Mouse (Mus musculus): ENCODE data around the gene Slc26a11. TPM values are rescaled to one million over a fixed set of nuclear protein-coding genes. Genes with fewer than 3 reads are reported as not detected.

Gene Slc26a11
- polyA plus RNA-seq (2015; fragmentation: Nextera tagmentation; extraction: Ambion mirVana): 9.9 and 10.5 TPM in 2 replicates

GRCm38 (mm10) chr11:119355443-119356385 is at the start of gene Slc26a11, which contains the start of gene Sgsh:
Gene Slc26a11 (plus strand): TSS chr11:119355557.
Gene Sgsh (minus strand): TSS chr11:119355536.
- 2% methylated on average over 40 of the region's 40 CpGs for WGBS
- Histone ChIP-seq H3K9ac (ENCODE audit: low read length) (peak within 1 kb of the TSS; percentile 71), H3K27ac (ENCODE audit: low read length) (peak within 1 kb of the TSS; percentile 75), H3K4me2 (ENCODE audit: low read depth, low read length) (peak within 1 kb of the TSS; percentile 79), H3K27me3 (ENCODE audit: control insufficient read depth, insufficient read depth, low read length) (no peaks in the 10 kb centered on the region), H3K4me1 (ENCODE audit: control insufficient read depth, insufficient read depth, low read length) (peaks cover 13% of the 10 kb centered on the region), H3K4me3 (replicated peaks; ENCODE audit: low read length) (peak within 1 kb of the TSS; percentile 79), H3K36me3 (ENCODE audit: control insufficient read depth, insufficient read depth, low read length) (peaks cover 3% of the 10 kb centered on the region; the same call in 1 of the 2 replicates), H3K9me3 (replicated peaks; ENCODE audit: control insufficient read depth, low read length) (no peaks in the 10 kb centered on the region)
- ATAC-seq (ENCODE audit: insufficient read depth, low FRiP score): peak; percentile 94

GRCm38 (mm10) chr11:119306762-119307657 is 48.3 kb upstream of the Slc26a11 start:
- Histone ChIP-seq H3K9me3 (replicated peaks; ENCODE audit: control insufficient read depth, low read length) (no peaks in the 10 kb centered on the region), H3K27ac (ENCODE audit: low read length) (peak overlapping the region; percentile 48), H3K4me3 (replicated peaks; ENCODE audit: low read length) (no peak overlapping the region), H3K4me2 (ENCODE audit: low read depth, low read length) (no peak overlapping the region), H3K4me1 (ENCODE audit: control insufficient read depth, insufficient read depth, low read length) (no peaks in the 10 kb centered on the region), H3K27me3 (ENCODE audit: control insufficient read depth, insufficient read depth, low read length) (no peaks in the 10 kb centered on the region), H3K36me3 (ENCODE audit: control insufficient read depth, insufficient read depth, low read length) (no peaks in the 10 kb centered on the region), H3K9ac (ENCODE audit: low read length) (no peak overlapping the region; the same call in 1 of the 2 replicates)
- no peak for ATAC-seq (ENCODE audit: insufficient read depth, low FRiP score)
- WGBS: 49% methylated on average over 13 of the region's 13 CpGs

GRCm38 (mm10) chr11:119307658-119307867 is 47.8 kb upstream of the Slc26a11 start, which contains the start of gene Card14:
Gene Card14 (plus strand): TSS chr11:119307768.
- Histone ChIP-seq H3K36me3 (ENCODE audit: control insufficient read depth, insufficient read depth, low read length) (no peaks in the 10 kb centered on the region), H3K4me2 (ENCODE audit: low read depth, low read length) (no peak within 1 kb of the TSS), H3K4me3 (replicated peaks; ENCODE audit: low read length) (peak within 1 kb of the TSS; percentile 10; the same call in 1 of the 2 replicates), H3K27me3 (ENCODE audit: control insufficient read depth, insufficient read depth, low read length) (no peaks in the 10 kb centered on the region), H3K9ac (ENCODE audit: low read length) (no peak within 1 kb of the TSS; the same call in 1 of the 2 replicates), H3K9me3 (replicated peaks; ENCODE audit: control insufficient read depth, low read length) (no peaks in the 10 kb centered on the region), H3K4me1 (ENCODE audit: control insufficient read depth, insufficient read depth, low read length) (no peaks in the 10 kb centered on the region), H3K27ac (ENCODE audit: low read length) (peak within 1 kb of the TSS; percentile 48)
- ATAC-seq (ENCODE audit: insufficient read depth, low FRiP score): no peak; the same call in 1 of the 2 replicates
- WGBS: 41% methylated on average over 1 of the region's 1 CpGs

- H3K27ac ChIP-seq (ENCODE audit: low read length): no peak overlapping the region
- H3K4me3 ChIP-seq (replicated peaks; ENCODE audit: low read length): peak overlapping the region; percentile 10; the same call in 1 of the 2 replicates
- H3K27me3 ChIP-seq (ENCODE audit: control insufficient read depth, insufficient read depth, low read length): no peaks in the 10 kb centered on the region
- H3K4me1 ChIP-seq (ENCODE audit: control insufficient read depth, insufficient read depth, low read length): no peaks in the 10 kb centered on the region
- no peaks in the 10 kb centered on the region for H3K36me3 ChIP-seq (ENCODE audit: control insufficient read depth, insufficient read depth, low read length)
- WGBS: 21% methylated on average over 11 of the region's 11 CpGs
- no peaks in the 10 kb centered on the region for H3K9me3 ChIP-seq (replicated peaks; ENCODE audit: control insufficient read depth, low read length)
- no peak overlapping the region for H3K4me2 ChIP-seq (ENCODE audit: low read depth, low read length)
- no peak overlapping the region; the same call in 1 of the 2 replicates for H3K9ac ChIP-seq (ENCODE audit: low read length)
- ATAC-seq (ENCODE audit: insufficient read depth, low FRiP score): no peak
These were observed 47.4 kb upstream of the Slc26a11 start for GRCm38 (mm10) chr11:119307916-119308315.

- H3K4me3 ChIP-seq (replicated peaks; ENCODE audit: low read length): no peak overlapping the region
- no peak for ATAC-seq (ENCODE audit: insufficient read depth, low FRiP score)
- H3K9ac ChIP-seq (ENCODE audit: low read length): no peak overlapping the region
- H3K27ac ChIP-seq (ENCODE audit: low read length): no peak overlapping the region
- no peaks in the 10 kb centered on the region for H3K36me3 ChIP-seq (ENCODE audit: control insufficient read depth, insufficient read depth, low read length)
- H3K9me3 ChIP-seq (replicated peaks; ENCODE audit: control insufficient read depth, low read length): no peaks in the 10 kb centered on the region
- no peak overlapping the region for H3K4me2 ChIP-seq (ENCODE audit: low read depth, low read length)
- no peaks in the 10 kb centered on the region for H3K4me1 ChIP-seq (ENCODE audit: control insufficient read depth, insufficient read depth, low read length)
- 18% methylated on average over 10 of the region's 10 CpGs for WGBS
- H3K27me3 ChIP-seq (ENCODE audit: control insufficient read depth, insufficient read depth, low read length): no peaks in the 10 kb centered on the region
These were observed 44.7 kb upstream of the Slc26a11 start for GRCm38 (mm10) chr11:119310621-119311020.

- 68% methylated on average over 17 of the region's 17 CpGs for WGBS
- peak; percentile 65; the same call in 1 of the 2 replicates for ATAC-seq (ENCODE audit: insufficient read depth, low FRiP score)
- Histone ChIP-seq H3K9ac (ENCODE audit: low read length) (no peak overlapping the region; the same call in 1 of the 2 replicates), H3K9me3 (replicated peaks; ENCODE audit: control insufficient read depth, low read length) (no peaks in the 10 kb centered on the region), H3K4me1 (ENCODE audit: control insufficient read depth, insufficient read depth, low read length) (no peaks in the 10 kb centered on the region), H3K4me2 (ENCODE audit: low read depth, low read length) (no peak overlapping the region), H3K27ac (ENCODE audit: low read length) (no peak overlapping the region), H3K4me3 (replicated peaks; ENCODE audit: low read length) (no peak overlapping the region), H3K27me3 (ENCODE audit: control insufficient read depth, insufficient read depth, low read length) (no peaks in the 10 kb centered on the region), H3K36me3 (ENCODE audit: control insufficient read depth, insufficient read depth, low read length) (no peaks in the 10 kb centered on the region)
These were observed 41.0 kb upstream of the Slc26a11 start for GRCm38 (mm10) chr11:119314252-119314936.

GRCm38 (mm10) chr11:119316720-119317119 is 38.6 kb upstream of the Slc26a11 start:
- Histone ChIP-seq H3K4me2 (ENCODE audit: low read depth, low read length) (no peak overlapping the region), H3K27ac (ENCODE audit: low read length) (no peak overlapping the region), H3K9me3 (replicated peaks; ENCODE audit: control insufficient read depth, low read length) (no peaks in the 10 kb centered on the region), H3K4me1 (ENCODE audit: control insufficient read depth, insufficient read depth, low read length) (no peaks in the 10 kb centered on the region), H3K4me3 (replicated peaks; ENCODE audit: low read length) (no peak overlapping the region), H3K27me3 (ENCODE audit: control insufficient read depth, insufficient read depth, low read length) (no peaks in the 10 kb centered on the region), H3K9ac (ENCODE audit: low read length) (no peak overlapping the region), H3K36me3 (ENCODE audit: control insufficient read depth, insufficient read depth, low read length) (no peaks in the 10 kb centered on the region)
- 76% methylated on average over 4 of the region's 4 CpGs for WGBS
- ATAC-seq (ENCODE audit: insufficient read depth, low FRiP score): no peak

GRCm38 (mm10) chr11:119322521-119322920 is 32.8 kb upstream of the Slc26a11 start:
- H3K36me3 ChIP-seq (ENCODE audit: control insufficient read depth, insufficient read depth, low read length): no peaks in the 10 kb centered on the region
- H3K4me2 ChIP-seq (ENCODE audit: low read depth, low read length): no peak overlapping the region
- no peaks in the 10 kb centered on the region for H3K9me3 ChIP-seq (replicated peaks; ENCODE audit: control insufficient read depth, low read length)
- H3K9ac ChIP-seq (ENCODE audit: low read length): no peak overlapping the region
- H3K27ac ChIP-seq (ENCODE audit: low read length): no peak overlapping the region
- H3K4me3 ChIP-seq (replicated peaks; ENCODE audit: low read length): no peak overlapping the region
- H3K27me3 ChIP-seq (ENCODE audit: control insufficient read depth, insufficient read depth, low read length): no peaks in the 10 kb centered on the region
- no peak for ATAC-seq (ENCODE audit: insufficient read depth, low FRiP score)
- H3K4me1 ChIP-seq (ENCODE audit: control insufficient read depth, insufficient read depth, low read length): no peaks in the 10 kb centered on the region
- WGBS: 73% methylated on average over 13 of the region's 13 CpGs

Data from stomach, embryonic 16.5 days (tissue).